Comparison of ENCODE assay signal across 9 mouse cellular contexts in the genomic region with DNA sequence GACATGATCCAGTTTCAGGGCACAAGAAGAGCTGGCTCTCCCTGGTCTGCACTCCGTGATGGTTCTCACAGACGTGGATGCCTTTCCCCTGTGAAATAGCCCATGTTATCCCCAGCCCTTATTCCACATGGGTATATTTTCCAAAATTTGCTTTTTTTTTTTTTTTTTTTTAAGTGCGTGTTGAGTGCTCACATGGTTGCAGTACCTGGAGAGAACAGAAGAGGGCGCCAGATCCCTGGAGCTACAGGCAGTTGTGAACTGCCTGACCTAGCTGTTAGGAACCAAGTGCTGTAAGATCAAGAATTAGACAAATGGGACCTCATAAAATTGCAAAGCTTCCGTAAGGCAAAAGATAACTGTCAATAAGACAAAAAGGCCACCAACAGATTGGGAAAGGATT. TPM values are rescaled to one million over a fixed set of nuclear protein-coding genes. Genes with fewer than 3 reads are reported as not detected.
A peak's percentile ranks its signal among the peaks of the same experiment; 100 is the strongest.
DNase-seq lines count a peak whose midpoint lies in the region; ATAC-seq and TF ChIP-seq lines count a peak whose summit lies in the region.
"Had no signal": no experiment of that assay in that cellular context is flagged by ENCODE, and none has a peak within 500 bp of the region (broad histone marks: within the 10 kb centered on the region; RNA-seq: fewer than 3 reads in every experiment).

No protein-coding gene starts in this region.

- no peak for TF ChIP-seq POLR2A in MEL (IDR thresholded peaks at IDR 0.05; ENCODE audit: control insufficient read depth in 1 of 2, insufficient read depth in 1 of 2, low read depth in 1 of 2, low read length in 2 of 2, poor library complexity in 1 of 2)

- peak; percentile 51; the same call in 1 of the 2 replicates for ATAC-seq in neutrophil, adult 5-6 weeks (ENCODE audit: extremely low read depth, insufficient number of reproducible peaks, low FRiP score, poor library complexity, severe bottlenecking)

- TF ChIP-seq CTCF in layer of hippocampus, adult 2 months (conservative IDR thresholded peaks at IDR 0.05), result peak; percentile 71
- TF ChIP-seq CTCF in MEL (IDR thresholded peaks at IDR 0.05 in 2 of 3, conservative IDR thresholded peaks at IDR 0.05 in 1 of 3; ENCODE audit: control insufficient read depth in 1 of 3, insufficient read depth in 1 of 3, low read depth in 2 of 3, low read length in 3 of 3, poor library complexity in 1 of 3, severe bottlenecking in 1 of 3), result peak; percentile 63 to 74 (median 67)

- H3K9ac ChIP-seq in MEL (ENCODE audit: control insufficient read depth, low read depth, low read length, poor library complexity, severe bottlenecking), result no peak overlapping the region
- H3K9ac ChIP-seq: limb, embryonic 13.5 days had no signal

- H3K27me3 ChIP-seq in MEL (ENCODE audit: control insufficient read depth in 1 of 2, insufficient read depth in 2 of 2, low read length in 2 of 2), result no peaks in the 10 kb centered on the region
- H3K27me3 ChIP-seq: limb, embryonic 13.5 days had no signal

- H3K4me3 ChIP-seq in layer of hippocampus, adult 2 months, result no peak overlapping the region
- H3K4me3 ChIP-seq in MEL (ENCODE audit: control insufficient read depth in 1 of 2, insufficient read depth in 1 of 2, low read depth in 2 of 2, low read length in 2 of 2), result no peak overlapping the region
- H3K4me3 ChIP-seq: limb, embryonic 13.5 days had no signal

- peaks cover 0 to 54% of the 10 kb centered on the region in 2 experiments for H3K36me3 ChIP-seq in MEL (ENCODE audit: control insufficient read depth in 1 of 2, insufficient read depth in 2 of 2, low read length in 2 of 2)

- intact Hi-C loops in gastrocnemius, postnatal 36 days (cut with DNase I), result no loop called here

- H3K9me3 ChIP-seq in MEL (replicated peaks; ENCODE audit: insufficient read depth, low read length), result no peaks in the 10 kb centered on the region
- H3K9me3 ChIP-seq: limb, embryonic 13.5 days had no signal

- H3K27ac ChIP-seq in layer of hippocampus, adult 2 months, result no peak overlapping the region
- H3K27ac ChIP-seq in MEL (ENCODE audit: control insufficient read depth, low read depth, low read length), result no peak overlapping the region
- H3K27ac ChIP-seq: limb, embryonic 13.5 days had no signal

- no peak for TF ChIP-seq EP300 in MEL (IDR thresholded peaks at IDR 0.05; ENCODE audit: low read depth in 1 of 2, low read length in 2 of 2)

- peak; percentile 31 for TF ChIP-seq RAD21 in MEL (IDR thresholded peaks at IDR 0.05; ENCODE audit: low read depth, low read length)

- peaks cover 15 to 66% of the 10 kb centered on the region in 2 experiments for H3K4me1 ChIP-seq in MEL (ENCODE audit: control insufficient read depth in 1 of 2, insufficient read depth in 2 of 2, low read length in 2 of 2)

- DNase-seq in layer of hippocampus, adult 2 months (ENCODE audit: low spot score in 2 of 2), result no peak
- no peak for DNase-seq in layer of hippocampus, postnatal 36 days
- DNase-seq in MEL (ENCODE audit: low read depth, low spot score), result peak; percentile 74
- DNase-seq in c-Kit-negative CD71-positive TER-119-positive erythroid progenitor cells, embryonic 14.5 days (ENCODE audit: low read depth, low spot score), result peak; percentile 58
- no peak for DNase-seq in cerebellum, postnatal 4 days (ENCODE audit: low spot score in 2 of 2)
- DNase-seq in gastrocnemius, postnatal 36 days, result no peak
- no peak for DNase-seq in frontal cortex, postnatal 25 days (ENCODE audit: low spot score in 2 of 2)

- peaks cover 29% of the 10 kb centered on the region for H3K79me2 ChIP-seq in MEL (ENCODE audit: control insufficient read depth, insufficient read depth, low read length, poor library complexity)

TF ChIP-seq in MEL, 35 proteins besides CTCF, POLR2A, EP300 and RAD21:
- TF ChIP-seq ELF1 (IDR thresholded peaks at IDR 0.05; ENCODE audit: low read depth, low read length) (no peak), BHLHE40 (IDR thresholded peaks at IDR 0.05; ENCODE audit: borderline replicate concordance, low read depth, low read length) (no peak), SMC3 (IDR thresholded peaks at IDR 0.05; ENCODE audit: low read depth, low read length) (peak; percentile 33; the same call in 1 of the 2 replicates), MAX (IDR thresholded peaks at IDR 0.05; ENCODE audit: low read length) (no peak), ZNF384 (IDR thresholded peaks at IDR 0.05; ENCODE audit: low read depth, low read length) (peak; percentile 92), POLR2AphosphoS2 (IDR thresholded peaks at IDR 0.05; ENCODE audit: low read length) (no peak), TBP (IDR thresholded peaks at IDR 0.05; ENCODE audit: low read depth, low read length) (no peak), GATA1 (IDR thresholded peaks at IDR 0.05; ENCODE audit: low read depth, low read length) (no peak), KAT2A (conservative IDR thresholded peaks at IDR 0.05; ENCODE audit: low read depth, low read length) (no peak), ZKSCAN1 (IDR thresholded peaks at IDR 0.05; ENCODE audit: low read depth, low read length) (no peak), GABPA (IDR thresholded peaks at IDR 0.05; ENCODE audit: low read depth, low read length) (no peak), TCF12 (IDR thresholded peaks at IDR 0.05; ENCODE audit: low read depth, low read length) (no peak)

RNA-seq across cellular contexts. Expression of a gene that starts 38.8 kb away (rescaled TPM):
- total RNA-seq in layer of hippocampus, adult 2 months (2021), result 10 to 100 TPM; 60.5 to 65.6 TPM
- 10 to 100 TPM; 66.5 to 69.0 TPM for total RNA-seq in layer of hippocampus, postnatal 36 days (2021)
- 25.4 and 28.6 TPM in 2 replicates for total RNA-seq in MEL (2012; rRNA removed)
- 100 to 1,000 TPM in 1 of 2 experiments, 10 to 100 TPM in 1; 42.0 to 143 TPM for polyA plus RNA-seq in MEL (2012; ENCODE audit: insufficient read depth in 1 of 2, insufficient read length in 2 of 2, low read depth in 1 of 2, low replicate concordance in 2 of 2, missing spikeins in 1 of 2)
- 22.3 and 24.4 TPM in 2 replicates for total RNA-seq in neutrophil, adult 5-6 weeks (2017)
- 100 to 1,000 TPM; 100 to 121 TPM for total RNA-seq in gastrocnemius, postnatal 36 days (2021)

Comparison
In these comparisons a context has a peak if more than half of its experiments do, and no peak if none do; other contexts are left out.
1. DNase-seq: peak in MEL (single experiment) and c-Kit-negative CD71-positive TER-119-positive erythroid progenitor cells, embryonic 14.5 days (single experiment); none in layer of hippocampus, adult 2 months (0 of 2), layer of hippocampus, postnatal 36 days (0 of 2), cerebellum, postnatal 4 days (0 of 2), gastrocnemius, postnatal 36 days (0 of 2) and frontal cortex, postnatal 25 days (0 of 2).